Mouse (Mus musculus) T-helper 2 cell (primary cell): ENCODE data around the gene Rps6ka2.
"Not testable (repeated sequence)": the region's sequence is repeated elsewhere in the genome, so short reads cannot be mapped to it uniquely, and the experiment has no call there.

Source experiments
- in situ Hi-C: fragments of 300-600 bp; cut with MboI, MseI; formaldehyde crosslinking; loops from one replicate; pipeline ENCODE4 v1.15.1; 2025; ENCODE audit warnings: high pct_unique_total_duplicates

Rps6ka2 gene

DNA sequence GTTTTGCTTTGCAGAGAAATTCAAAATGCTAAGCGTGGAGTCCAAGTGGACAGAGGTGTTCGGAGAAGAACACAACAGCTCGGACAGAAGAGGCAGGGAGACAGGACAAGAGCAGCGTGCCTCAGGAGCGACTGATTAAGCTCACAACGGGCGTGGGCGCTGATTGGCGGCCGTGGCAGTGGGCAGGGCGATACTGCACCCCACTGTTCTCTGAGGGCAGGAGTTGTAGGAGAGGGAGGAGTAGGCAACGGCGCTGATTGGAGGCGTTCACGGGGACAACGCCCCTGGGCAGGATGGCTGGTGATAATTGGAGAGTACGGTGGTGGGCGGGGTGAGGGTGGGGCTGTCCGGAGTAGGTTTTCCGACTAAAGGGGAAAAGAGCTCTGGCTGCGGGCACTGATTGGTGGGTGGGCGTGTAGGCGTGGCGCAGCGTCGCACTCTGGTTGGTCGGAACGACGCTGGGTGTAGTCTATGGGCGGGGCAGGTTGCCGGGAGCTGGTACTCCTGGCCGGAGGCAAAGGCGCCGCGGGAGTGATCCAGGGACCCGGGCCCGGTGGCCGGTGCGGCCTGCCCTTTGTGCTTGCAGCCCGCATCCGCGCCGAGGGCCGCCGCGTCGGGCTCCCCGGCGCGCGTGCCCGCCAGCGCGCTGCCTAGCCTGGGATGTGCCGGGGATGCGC lies at the start of gene Rps6ka2:
Rps6ka2 (plus strand) TSS at position 489 of the 677 bp plus-strand sequence.
- in situ Hi-C loops: no loop called here

DNA sequence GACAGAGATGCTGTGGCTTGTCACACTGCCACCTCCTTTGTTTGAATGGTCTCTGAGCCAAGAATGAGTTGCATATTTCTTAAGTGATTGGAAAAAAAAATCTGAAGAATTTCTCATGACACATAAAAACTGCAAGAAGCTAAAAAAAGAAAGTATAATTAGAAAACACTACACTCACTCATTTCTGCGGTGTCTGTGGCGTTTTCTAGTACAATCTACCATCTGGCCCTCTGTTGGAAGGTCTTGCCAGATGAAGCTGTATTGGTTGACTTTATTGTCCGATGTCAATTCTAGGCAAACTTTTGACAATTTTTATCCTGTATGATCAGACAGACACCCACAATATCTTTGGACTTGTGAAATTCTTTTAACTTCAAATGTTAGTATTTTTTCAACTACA lies 49.1 kb upstream of the Rps6ka2 start:
- in situ Hi-C loops: loop anchor here (5.0 kb wide), 1 partner anchor 881 kb away; no protein-coding TSS in a partner anchor

DNA sequence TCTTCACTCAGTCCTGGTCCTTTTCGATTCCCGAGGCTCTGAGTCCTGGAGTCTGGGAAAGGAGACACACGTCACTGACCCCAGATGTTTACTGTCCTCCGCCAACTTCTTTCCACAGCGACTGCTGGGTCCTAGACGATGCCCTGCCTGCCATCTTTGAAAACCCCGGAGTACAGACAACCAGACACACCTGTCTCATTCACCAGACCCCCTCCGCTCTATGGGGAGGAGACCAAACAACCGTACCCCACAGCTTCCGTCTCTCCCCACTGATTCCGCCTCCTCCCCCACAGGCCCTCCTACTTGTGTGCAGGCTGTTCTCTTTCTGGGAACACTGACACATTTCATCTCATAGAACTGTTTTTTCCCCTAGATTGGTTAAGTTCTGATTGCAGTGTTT lies 47.4 kb upstream of the Rps6ka2 start:
- in situ Hi-C loops: loop anchor here (5.0 kb wide), 1 partner anchor 880 kb away; no protein-coding TSS in a partner anchor

DNA sequence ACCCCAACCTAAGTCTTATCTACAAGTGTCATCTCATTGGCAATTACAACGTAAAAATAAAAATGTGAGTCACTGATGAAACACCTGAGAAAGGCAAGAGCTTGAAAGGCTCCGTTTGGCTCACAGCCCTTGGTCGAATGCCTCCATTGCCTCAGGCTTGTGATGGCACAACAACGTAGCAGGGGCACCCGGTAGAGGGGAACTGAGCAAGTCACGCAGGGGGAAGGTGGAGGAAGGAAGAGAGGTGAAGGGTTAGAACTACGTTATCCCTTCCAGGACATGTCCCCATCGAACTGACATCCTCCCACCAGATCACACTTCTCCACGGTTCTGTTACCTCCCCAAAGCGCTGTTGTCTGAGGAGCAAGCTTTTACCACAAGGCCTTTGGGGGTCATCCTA lies 43.4 kb upstream of the Rps6ka2 start:
- in situ Hi-C loops: not testable (repeated sequence)

DNA sequence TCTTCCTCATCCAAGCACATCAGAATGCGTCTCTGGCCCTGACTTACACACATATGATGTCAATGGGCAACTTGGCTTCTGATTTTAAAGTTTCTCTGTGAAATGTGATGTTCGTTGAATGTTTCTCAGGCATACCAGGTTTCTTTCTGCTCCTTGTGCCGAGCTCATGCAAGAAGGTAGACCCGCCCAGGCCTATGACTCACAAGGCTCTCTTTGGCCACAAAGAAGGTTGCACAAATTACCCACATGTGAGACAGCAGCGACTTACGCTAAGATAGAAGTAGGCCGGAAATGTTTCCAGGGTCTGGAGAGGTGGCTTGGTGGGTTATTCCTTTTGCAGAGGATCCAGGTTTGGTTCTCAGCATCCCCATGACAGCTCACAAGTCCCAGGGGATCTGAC lies 35.9 kb upstream of the Rps6ka2 start:
- in situ Hi-C loops: not testable (repeated sequence)

DNA sequence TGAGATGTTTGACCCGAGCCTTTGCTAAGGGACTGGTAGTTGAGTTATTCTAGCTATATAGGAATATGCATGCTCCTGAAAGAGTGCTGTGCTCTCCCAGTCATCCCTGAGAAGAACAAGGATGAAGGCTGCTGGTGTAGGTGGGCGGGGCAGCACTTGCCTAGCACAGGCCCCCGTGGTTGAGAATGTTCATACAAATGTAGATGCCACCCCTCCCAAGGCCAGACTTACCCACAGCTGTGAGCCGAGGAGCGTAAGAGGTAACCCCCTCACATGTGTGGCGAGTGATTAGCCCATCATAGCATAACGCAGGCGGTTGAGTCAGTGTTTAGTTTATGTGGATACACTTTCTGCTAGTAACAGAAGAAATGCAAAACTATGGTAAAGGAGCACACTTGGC lies 34.6 kb upstream of the Rps6ka2 start:
- in situ Hi-C loops: not testable (repeated sequence)

DNA sequence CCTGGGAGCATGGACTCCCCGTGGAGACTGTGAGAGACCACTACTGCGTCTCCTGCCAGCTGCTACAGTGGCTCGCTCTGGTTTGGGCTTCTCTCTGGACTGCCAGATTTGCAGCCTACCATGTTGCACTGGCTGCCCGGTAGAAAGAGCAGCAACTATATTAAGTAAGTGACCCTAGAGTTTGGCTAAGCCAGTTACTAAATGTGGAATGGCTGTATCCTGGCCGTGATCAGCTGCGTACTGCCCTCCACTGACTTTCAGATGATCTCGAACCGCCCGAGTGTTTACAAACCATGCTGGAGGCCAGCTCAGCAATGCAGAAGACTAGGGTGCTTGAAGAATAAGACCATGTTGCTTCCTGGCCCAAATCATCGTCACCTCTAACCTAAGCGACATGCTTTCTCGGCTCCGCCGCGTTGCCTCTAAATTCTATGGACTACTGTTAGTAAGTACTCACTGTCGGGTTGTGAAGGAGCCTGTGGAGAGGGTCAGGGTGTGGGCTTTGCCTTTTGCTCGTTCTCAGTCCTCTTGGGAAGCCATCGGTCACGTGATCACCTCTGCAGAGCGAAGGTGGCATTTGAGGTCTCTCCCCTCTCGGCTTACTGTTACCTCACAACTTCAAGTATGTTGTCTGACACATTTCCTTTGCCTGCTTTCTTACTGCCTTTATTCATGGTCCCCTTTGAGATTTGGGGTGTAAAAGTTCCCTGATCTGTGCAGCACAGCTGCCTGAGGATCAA lies 31.6 kb upstream of the Rps6ka2 start:
- in situ Hi-C loops: no loop called here

DNA sequence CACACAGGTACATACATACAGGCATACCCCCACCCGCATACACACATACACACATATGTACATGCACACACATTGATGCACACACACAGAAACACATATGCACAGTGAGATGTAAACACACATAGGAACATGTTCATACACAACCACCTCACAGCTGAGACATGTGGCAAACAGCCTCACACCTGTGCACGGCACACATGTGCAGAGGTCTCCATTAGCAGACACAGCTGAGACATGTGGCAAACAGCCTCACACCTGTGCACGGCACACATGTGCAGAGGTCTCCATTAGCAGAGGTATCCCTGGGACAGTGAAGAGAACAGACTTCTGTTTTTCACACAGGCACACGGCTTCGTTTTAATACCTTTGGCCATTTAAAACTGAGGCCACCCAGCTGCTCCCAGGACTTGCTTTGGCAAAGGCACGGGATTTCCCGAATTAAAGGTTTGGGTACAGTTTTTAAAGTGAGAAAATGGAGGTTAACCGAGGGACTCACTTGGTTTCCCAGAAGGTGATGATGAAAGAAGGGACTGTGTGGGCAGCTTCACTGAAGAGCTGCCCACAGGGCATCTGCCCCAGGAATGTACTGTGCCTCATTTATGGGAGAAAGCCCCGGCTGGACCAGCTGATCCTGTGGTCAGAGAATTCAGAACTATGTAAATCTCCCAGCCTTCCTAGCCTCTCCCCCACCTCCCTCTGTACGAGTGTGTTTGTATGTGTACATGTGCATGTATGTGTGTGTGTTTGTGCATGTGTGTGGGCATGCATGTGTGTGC lies 29.3 kb upstream of the Rps6ka2 start:
- in situ Hi-C loops: loop anchor here (5.0 kb wide), 1 partner anchor 857 kb away; no protein-coding TSS in a partner anchor

DNA sequence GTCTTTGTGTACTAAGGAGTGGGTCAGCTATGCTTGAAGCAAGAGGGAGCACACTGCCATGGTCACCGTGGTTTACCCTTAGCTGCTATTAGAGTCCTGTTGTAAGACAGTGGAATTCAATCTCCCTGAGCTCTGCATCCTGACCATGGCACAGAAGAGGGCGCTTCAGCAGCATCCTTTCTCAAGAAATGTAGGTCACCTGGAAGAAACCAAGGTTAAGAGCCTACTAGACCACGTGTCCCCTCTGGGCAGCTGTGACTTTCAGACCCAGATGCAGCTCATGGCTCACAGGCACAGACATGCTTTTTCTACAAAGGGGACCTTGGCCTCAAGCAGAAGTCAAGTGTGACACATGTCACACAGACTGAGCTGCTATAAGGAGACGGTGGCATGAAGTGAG lies 27.5 kb upstream of the Rps6ka2 start:
- in situ Hi-C loops: loop anchor here (5.0 kb wide), 1 partner anchor 855 kb away; no protein-coding TSS in a partner anchor

DNA sequence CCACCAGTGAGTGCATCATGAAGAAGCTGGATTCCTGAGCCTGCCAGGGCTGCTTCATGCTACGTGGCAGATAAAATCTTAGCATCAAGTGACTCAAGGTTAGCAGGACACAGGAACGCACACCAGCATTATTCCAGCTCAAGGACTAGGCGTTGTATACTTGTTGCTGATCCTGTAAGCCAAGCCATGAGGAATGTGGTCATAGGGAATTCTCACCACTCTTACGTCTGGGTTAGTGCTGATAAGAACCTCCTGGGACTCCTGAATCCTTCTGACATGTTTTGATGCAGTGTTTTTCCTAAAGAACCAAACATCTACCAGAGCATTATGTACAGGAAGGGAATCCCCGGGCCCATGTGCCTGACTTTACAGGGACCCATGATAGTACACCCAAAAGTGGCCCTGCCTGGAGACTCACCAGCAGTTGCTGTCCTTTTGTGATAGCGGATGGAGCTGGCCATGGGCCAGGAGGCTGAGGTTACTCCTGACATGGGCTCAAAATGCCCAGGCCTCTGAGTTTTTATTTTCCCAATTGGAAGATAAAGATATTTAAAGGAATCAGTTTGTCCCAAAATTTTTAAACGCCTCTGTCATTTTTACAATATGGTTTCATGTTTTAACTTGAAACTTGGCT lies 25.9 kb upstream of the Rps6ka2 start:
- in situ Hi-C loops: loop anchor here (5.0 kb wide), 1 partner anchor 853 kb away; no protein-coding TSS in a partner anchor

DNA sequence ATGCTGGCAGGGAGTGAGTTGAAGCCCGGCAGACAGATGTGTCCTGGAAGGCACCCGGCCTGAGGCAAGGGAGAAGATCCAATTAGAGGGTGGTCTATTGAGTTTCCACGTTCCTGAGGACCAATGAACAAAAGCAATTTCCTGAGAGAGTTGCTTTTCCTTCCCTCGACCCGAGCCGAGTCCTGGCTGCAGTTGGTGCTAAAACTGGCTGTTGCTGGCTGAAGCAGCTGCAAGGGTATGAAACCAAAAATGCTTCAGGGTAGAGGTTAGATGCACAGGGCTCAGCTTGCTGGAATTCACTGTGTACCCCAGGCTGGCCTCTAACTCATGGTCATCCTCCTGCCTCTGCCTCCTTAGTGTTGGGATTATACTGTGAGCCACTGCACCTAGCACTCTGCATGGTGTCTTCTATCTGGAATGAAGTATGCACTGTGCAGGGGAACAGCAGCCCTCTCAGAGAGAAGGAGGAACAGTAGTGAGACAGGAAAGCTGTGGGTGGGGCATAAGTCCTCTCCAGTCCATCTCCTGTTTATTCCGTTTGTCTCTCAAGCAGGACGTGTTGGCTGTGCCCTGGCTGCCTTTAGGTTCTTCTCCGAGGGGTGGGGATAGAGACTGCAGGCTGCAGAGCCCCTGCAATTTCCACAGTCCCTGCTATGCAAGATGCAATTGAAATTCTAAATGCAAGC lies 24.4 kb upstream of the Rps6ka2 start:
- in situ Hi-C loops: no loop called here

DNA sequence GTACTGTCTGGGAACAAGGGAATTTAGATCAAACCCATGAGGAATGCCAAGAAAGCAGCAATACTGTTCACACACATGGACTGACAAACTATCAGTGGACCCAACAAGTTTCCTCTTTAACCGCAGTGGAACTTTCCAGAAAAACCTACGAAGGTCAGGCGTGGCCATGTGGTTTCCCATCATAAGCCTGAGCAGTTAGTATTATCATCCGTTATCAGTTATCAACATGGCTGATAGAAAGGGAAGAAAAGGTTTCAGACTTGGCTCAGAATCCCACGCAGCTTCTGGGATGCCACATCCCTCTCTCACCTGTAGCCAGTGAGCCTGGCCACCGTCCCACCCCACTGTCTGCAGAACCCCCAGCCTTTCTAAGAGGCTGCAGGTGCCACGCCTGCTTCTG lies 23.4 kb upstream of the Rps6ka2 start:
- in situ Hi-C loops: no loop called here

DNA sequence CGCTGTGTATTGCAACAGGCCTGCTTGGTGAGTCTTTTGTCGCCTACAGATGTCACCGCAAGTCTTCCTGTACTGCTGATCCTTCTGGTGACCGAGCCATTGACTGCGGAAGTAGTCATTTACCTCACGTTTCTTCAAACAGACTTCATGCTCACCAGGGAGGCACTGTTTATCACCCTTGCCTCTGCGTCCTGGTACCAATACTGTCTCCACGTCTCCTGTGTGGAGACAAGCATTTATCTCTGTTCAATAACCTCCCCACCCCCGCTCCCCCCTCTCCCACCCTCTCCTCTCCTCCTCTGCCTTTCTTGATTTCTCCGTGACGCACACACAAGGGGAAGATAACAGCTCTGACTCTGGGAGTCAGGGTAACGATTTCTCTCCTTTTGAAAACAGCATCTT lies 22.0 kb upstream of the Rps6ka2 start:
- in situ Hi-C loops: no loop called here

DNA sequence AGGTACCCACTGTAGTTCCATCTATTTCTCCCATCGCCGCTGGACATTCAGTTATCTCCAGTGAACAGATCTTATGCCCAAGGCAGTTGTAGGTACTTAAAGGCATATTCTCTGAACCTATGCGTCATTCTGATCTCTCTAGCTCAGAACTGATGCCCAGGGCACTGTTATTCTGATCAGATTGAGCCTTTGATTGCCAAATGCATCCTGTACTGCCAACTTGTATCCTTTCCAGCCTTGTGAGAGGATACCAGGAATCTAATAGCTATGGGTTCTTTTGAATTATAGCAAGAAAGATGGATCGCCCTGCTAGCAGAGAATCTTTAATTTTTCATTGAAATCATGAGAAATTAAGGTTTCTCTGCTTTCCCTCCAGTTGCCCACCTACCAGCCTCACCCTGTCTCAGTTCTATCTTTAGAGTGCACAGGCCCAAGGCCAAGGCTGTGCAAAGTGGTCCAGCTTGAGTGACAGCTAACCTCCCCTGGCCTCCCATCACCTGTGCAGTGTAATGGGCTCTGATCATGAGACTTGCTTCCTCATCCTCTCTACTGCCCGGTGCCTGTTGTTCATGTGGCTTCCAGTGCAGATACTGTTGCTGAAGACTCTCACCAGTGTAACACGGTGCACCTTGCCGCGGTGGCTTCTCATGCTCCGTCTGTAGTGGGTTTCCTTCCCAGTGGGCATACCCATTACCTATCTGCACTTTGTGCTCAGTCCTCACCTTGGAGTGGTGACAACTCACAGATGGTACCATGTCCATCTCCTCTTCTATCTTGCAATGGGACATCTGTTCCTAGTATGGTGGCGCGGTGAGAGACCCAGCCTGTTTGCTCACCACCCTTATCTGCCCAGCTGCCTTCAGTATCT lies 20.4 kb upstream of the Rps6ka2 start:
- in situ Hi-C loops: no loop called here

DNA sequence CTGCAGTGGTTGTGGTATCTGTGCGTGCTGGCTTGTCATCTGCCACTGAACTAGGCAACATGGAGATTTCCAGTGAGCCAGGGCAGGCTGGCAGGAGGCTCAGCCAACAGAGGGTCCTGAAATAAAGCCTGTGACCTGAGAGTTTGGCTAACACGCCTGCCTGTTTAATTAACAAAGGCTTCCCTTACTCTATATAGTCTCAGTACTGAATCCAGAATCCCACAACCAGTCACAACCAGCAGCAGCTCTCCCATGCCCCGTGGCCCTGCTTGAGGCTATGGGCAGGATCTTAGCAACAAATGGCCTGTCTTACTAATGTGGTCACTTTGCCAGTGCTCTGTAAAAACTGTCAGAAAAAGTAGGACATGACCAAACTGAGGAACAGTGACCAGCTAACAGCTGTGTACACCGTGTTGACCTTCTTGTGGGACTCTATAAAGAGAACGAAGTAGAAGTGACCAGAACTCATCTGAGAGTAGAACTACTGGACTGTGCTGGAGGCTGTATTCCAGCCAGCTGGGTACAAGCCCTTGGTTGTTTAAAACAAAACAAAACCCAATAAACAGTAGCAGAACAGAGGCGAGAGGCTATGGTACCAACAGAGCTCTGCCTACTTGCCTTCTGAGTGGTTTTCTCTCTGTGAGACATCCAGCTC lies 18.3 kb upstream of the Rps6ka2 start:
- in situ Hi-C loops: no loop called here

DNA sequence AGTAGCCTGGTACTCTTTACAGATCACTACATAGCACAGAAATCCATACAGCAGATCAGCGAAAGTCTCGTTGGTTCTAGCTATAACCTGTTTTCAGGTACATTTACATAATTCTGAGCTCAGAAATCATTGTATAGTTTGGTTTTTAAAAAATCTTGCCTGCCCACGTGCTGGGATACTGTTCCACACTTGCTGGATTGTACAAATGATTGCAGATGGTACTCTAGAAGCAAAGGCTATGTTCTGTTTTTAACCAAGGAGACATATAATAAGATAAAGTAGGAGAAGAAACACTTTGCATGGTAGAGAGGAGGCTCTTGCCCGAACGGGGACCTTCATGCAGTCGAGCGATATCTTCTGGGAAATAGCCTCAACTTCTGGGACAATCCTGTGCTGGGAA lies 17.3 kb upstream of the Rps6ka2 start:
- in situ Hi-C loops: no loop called here

DNA sequence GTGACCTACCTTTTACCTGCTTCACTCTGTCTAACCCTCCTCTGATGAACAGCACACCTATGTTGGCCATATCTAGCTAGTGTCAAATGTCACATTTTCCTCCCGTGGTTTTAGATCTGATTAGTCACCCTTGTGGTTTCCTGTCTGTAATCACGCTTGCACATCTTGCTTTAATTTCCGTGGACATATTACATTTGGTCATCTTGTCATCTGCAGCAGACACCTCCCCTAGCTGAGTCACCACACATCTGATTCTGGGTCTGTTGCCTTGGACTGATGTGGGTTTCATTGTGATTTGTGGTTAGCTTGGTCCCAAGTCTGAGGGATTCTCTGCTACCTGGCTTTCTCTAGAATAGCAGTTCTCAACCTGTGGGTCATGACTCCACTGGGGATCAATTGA lies 6.0 kb upstream of the Rps6ka2 start:
- in situ Hi-C loops: no loop called here

DNA sequence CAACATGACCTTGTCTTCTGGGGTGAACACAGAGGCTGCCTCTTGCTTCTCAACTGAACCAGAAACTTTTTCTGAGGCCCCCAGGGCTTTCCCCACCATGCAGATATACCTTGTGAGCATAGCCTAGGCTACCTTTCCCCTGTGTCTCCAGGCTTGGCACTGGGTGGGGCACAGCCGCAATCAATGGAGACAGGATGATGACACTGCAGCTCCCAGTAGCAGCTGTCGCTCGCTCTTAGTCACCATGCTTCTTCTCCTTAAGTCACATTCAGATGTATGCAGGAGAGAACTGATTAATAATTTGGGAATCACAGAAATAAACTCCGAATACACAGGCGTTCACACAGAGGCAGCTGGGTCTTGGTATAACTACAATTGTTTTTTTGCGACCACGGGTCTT lies 4.4 kb upstream of the Rps6ka2 start:
- in situ Hi-C loops: no loop called here

DNA sequence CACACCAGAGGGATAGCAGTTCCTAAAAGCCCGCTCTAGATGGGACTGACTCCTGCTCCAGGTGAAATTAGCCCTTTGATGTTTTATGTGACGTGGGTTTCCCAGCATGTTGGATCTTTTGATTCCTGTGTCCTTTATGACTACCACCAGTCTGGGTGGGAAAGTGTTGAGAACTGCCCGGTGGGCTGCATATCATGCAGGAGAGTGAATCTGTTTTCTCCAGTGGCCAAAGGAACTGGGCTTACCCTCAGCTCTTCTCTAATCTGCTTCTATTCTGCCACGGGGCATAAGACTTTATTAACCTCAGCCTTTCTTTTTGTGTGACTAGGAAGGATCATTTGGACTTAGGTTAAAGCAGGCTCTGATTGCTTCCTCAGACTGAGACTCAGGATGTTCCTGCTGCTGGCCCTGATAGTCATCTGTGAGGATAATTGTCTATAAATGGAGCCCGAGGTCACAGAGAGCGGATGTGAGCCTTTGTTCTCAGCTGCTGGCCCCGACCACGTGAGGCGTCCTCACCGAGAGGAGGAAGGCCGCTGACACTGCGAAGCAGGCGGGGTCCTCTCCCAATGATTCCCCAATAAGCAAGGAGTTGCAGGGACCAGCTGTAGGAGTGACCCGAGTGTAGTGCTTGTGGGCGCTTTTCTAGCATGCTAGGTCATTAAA lies 821 bp upstream of the Rps6ka2 start:
- in situ Hi-C loops: no loop called here
